Mouse (Mus musculus) cerebellum, adult 2 months (tissue): Measurements from ENCODE around the gene Mctp1. TPM values are rescaled to one million over a fixed set of nuclear protein-coding genes. Genes with fewer than 3 reads are reported as not detected.

Experiments
- DNase-seq, 2 experiments: peaks; one replicate each; pipeline ENCODE4 v3.0.0; 2021
- H3K27ac ChIP-seq: fragments of 200-500 bp; 2 replicates; pipeline ENCODE4 v1.5.1; 2012; ENCODE audit warnings: low read length, control low read depth, inconsistent platforms; ENCODE audit not compliant: insufficient read depth
- H3K27me3 ChIP-seq: fragments of 200-500 bp; 2 replicates; pipeline ENCODE4 v1.6.1; 2012; ENCODE audit warnings: inconsistent platforms, mild to moderate bottlenecking, low read length, moderate library complexity; ENCODE audit not compliant: control insufficient read depth, insufficient read depth
- H3K4me1 ChIP-seq: fragments of 200-500 bp; 2 replicates; pipeline ENCODE4 v1.6.1; 2011; ENCODE audit warnings: low read length; ENCODE audit not compliant: control insufficient read depth, insufficient read depth
- H3K4me3 ChIP-seq: fragments of 200-500 bp; replicated peaks from 2 replicates; pipeline ENCODE3; 2011; ENCODE audit warnings: mild to moderate bottlenecking, low read depth, low read length, control low read depth; ENCODE audit not compliant: insufficient read depth
- CTCF ChIP-seq: fragments of 200-500 bp; IDR thresholded peaks from 2 replicates; pipeline ENCODE4 v1.5.1; 2011; ENCODE audit warnings: low read depth, mild to moderate bottlenecking, control low read depth, low read length, moderate library complexity, borderline replicate concordance; ENCODE audit not compliant: insufficient read depth
- POLR2A ChIP-seq: fragments of 200-500 bp; IDR thresholded peaks from 2 replicates; pipeline ENCODE4 v1.6.1; 2011; ENCODE audit warnings: low read length, control low read depth, borderline replicate concordance; ENCODE audit not compliant: insufficient read depth
- WGBS: fragments of 180-500 bp; shearing (Covaris S2); methylation state at CpG from one replicate; pipeline ENCODE4 v1.1.7; 2018; 5-methylcytosine and 5-hydroxymethylcytosine counted together
- polyA plus RNA-seq: library from polyadenylated mRNA; depleted of rRNA; stranded (reverse); fragments of >200 nt; gene quantifications from 2 replicates; pipeline ENCODE4 v1.2.3, GENCODE M21; 2012; rRNA removed

The Mctp1 gene
- polyA plus RNA-seq, 1 experiment: 25.8 TPM

- WGBS: 43% methylated on average over 10 of the region's 10 CpGs
Measured at GRCm38 (mm10) chr13:77046416-77046815, 662.1 kb downstream of the Mctp1 start.

DNA sequence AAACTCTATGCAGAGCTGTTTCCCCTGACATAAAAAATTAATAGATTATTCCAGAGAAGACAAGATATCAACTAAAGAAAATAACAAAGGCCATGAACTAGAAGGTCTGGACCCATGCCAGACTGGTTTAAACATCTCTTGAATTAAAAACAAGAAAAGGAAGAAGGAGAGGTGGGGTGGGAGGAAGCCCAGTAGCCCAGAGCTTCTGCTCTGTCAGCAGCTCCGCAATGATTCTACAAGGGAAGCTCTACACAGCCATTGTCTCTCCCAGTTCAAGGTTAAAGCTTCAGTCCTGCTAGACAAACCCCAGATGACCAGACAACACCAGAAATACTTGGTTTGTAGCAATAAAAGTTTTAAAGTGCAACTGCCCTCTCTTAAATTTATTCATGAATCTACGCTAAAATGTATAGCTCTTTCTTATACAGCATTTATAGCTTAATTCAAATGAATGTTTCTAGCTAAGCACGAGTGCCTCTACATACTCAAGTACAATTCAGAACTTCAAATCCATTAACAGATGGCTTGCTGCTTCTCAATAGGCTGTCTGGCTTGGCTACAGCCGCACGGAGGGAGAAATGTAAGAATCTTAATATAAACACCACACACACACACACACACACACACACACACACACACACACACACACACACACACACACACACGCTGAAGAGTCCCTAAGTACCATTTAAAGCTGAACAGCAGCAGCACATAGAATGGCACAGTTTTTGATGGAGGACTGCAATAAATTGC, 663.0 kb downstream of the Mctp1 start:
- peak in 1 of 2 experiments; percentile 48 for DNase-seq
- TF ChIP-seq CTCF (no peak), POLR2A (no peak)
- no peak overlapping the region for H3K27ac ChIP-seq
- H3K4me3 ChIP-seq: no peak overlapping the region
- peaks cover 3% of the 10 kb centered on the region for H3K4me1 ChIP-seq
- 19% methylated on average over 6 of the region's 6 CpGs for WGBS
- no peaks in the 10 kb centered on the region for H3K27me3 ChIP-seq

More at GRCm38 (mm10) chr13:77046416-77046815, 662.1 kb downstream of the Mctp1 start:
- no peak overlapping the region for H3K27ac ChIP-seq
- no peaks in the 10 kb centered on the region for H3K27me3 ChIP-seq
- no peak overlapping the region for H3K4me3 ChIP-seq
- TF ChIP-seq POLR2A: no peak
- no peak for TF ChIP-seq CTCF
- peaks cover 3% of the 10 kb centered on the region for H3K4me1 ChIP-seq
- no peak for DNase-seq

- no peak for TF ChIP-seq CTCF
- no peak for TF ChIP-seq POLR2A
- H3K4me1 ChIP-seq: peaks cover 3% of the 10 kb centered on the region
- H3K27ac ChIP-seq: no peak overlapping the region
- H3K4me3 ChIP-seq: no peak overlapping the region
- no peaks in the 10 kb centered on the region for H3K27me3 ChIP-seq
- peak in 1 of 2 experiments; percentile 73 for DNase-seq
- 15% methylated on average over 1 of the region's 1 CpGs for WGBS
Measured at GRCm38 (mm10) chr13:77048461-77048860, 664.1 kb downstream of the Mctp1 start.

DNA sequence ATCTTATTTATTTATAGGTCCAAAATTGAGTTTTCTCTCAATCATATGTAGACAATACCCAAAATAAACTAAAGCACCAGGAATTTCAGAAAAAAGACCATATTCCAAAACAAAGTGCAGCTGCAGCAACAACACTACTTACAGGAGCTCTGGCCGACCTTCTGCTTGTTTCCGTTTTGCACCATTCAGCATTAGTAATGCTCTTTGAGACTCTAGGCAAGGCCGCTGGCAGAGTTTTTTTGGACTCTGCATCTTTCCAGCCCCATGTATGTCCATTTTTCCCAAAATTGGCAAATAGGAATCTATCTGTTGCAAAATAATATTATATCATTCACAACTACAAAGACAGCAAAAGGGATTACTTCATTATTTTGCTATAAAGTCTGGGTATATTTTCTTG, 665.4 kb downstream of the Mctp1 start:
- TF ChIP-seq CTCF (no peak), POLR2A (no peak)
- DNase-seq: no peak
- Histone ChIP-seq H3K27me3 (no peaks in the 10 kb centered on the region), H3K4me1 (peaks cover 3% of the 10 kb centered on the region), H3K4me3 (no peak overlapping the region), H3K27ac (no peak overlapping the region)
- WGBS: 77% methylated on average over 3 of the region's 3 CpGs

- DNase-seq: no peak
- no peaks in the 10 kb centered on the region for H3K27me3 ChIP-seq
- no peaks in the 10 kb centered on the region for H3K4me1 ChIP-seq
- no peak overlapping the region for H3K4me3 ChIP-seq
- no peak for TF ChIP-seq CTCF
- WGBS: 96% methylated on average over 1 of the region's 1 CpGs
- no peak overlapping the region for H3K27ac ChIP-seq
Measured at GRCm38 (mm10) chr13:77063221-77063620, 678.9 kb downstream of the Mctp1 start.

DNA sequence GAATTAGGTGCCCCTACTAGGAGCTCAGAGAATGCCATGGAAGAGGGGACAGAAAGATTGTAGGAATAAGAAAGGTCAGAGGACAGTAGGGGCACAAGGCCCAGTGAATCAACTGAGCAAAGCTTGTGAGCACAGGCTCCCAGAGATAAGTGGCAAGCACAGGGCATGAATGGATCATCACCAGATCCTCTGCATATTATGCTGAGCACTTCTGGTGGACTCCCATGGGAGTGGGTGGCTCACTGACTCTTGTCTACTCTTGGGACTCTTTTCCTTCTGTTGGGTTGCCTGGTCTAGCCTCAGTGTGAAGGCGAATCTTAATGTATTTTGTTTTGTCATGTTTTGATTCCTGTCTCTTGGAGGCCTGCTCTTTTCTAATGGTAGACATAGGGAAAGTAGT, 684.5 kb downstream of the Mctp1 start:
- no peak for TF ChIP-seq CTCF
- no peak for TF ChIP-seq POLR2A
- WGBS: 90% methylated on average over 1 of the region's 1 CpGs

DNA sequence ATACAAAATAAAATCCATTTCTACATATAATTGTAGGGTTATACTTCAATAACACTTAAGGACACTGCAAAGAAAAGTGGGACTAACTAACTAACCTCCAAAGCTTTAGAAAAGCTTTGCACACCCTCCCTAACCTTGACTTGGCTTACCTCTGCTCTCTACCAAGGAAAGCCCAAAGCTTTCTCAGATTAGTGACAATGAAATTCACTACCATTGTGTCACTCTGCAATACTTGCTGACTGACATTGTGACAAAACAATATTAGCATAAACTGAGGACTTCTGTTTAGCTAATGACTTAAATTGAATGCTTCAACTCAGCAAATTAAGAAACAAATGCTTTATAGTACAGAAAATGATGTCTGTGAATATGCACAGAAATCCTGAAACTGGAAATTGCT, 687.7 kb downstream of the Mctp1 start:
- H3K4me3 ChIP-seq: no peak overlapping the region

More for the DNA sequence above, 684.5 kb downstream of the Mctp1 start:
- Histone ChIP-seq H3K4me1 (no peaks in the 10 kb centered on the region), H3K27ac (no peak overlapping the region), H3K27me3 (no peaks in the 10 kb centered on the region), H3K4me3 (no peak overlapping the region)
- no peak for DNase-seq

More for the DNA sequence above, 687.7 kb downstream of the Mctp1 start:
- TF ChIP-seq POLR2A (no peak), CTCF (no peak)
- H3K27ac ChIP-seq: no peak overlapping the region
- no peak for DNase-seq
- H3K27me3 ChIP-seq: no peaks in the 10 kb centered on the region
- no peaks in the 10 kb centered on the region for H3K4me1 ChIP-seq

Other genes starting within 250 kb of the Mctp1 start
- 0.11 and 0.44 TPM in 2 replicates for gene Fam81b, start 79.5 kb upstream of the Mctp1 start, polyA plus RNA-seq